Mouse (Mus musculus) G1E (cell line): ENCODE results near the gene Nfkb1. TPM values are rescaled to one million over a fixed set of nuclear protein-coding genes. Genes with fewer than 3 reads are reported as not detected.
A peak's percentile ranks its signal among the peaks of the same experiment; 100 is the strongest.

Experiments
- ATAC-seq: 2 replicates; pipeline ENCODE4 v1.8.0; 2016; ENCODE audit warnings: mild to moderate bottlenecking; ENCODE audit not compliant: insufficient number of reproducible peaks, poor library complexity, low FRiP score, severe bottlenecking; ENCODE audit errors: extremely low read depth
- DNase-seq: peaks from one replicate; pipeline ENCODE4 v3.0.0; 2012; ENCODE audit warnings: low spot score
- H3K27me3 ChIP-seq: 2 replicates; pipeline ENCODE4 v1.6.1; 2012; ENCODE audit warnings: mild to moderate bottlenecking, low read length, inconsistent platforms; ENCODE audit not compliant: insufficient read depth
- H3K36me3 ChIP-seq: replicated peaks from 2 replicates; pipeline ENCODE3; 2012; ENCODE audit warnings: mild to moderate bottlenecking, inconsistent platforms
- H3K4me1 ChIP-seq: 2 replicates; pipeline ENCODE4 v1.6.1; 2012; ENCODE audit warnings: low read depth, low read length, inconsistent platforms, mixed read lengths; ENCODE audit not compliant: insufficient read depth
- H3K4me3 ChIP-seq: 2 replicates; pipeline ENCODE4 v1.5.1; 2012; ENCODE audit warnings: low read depth, mild to moderate bottlenecking, inconsistent platforms, low read length, moderate library complexity, mixed read lengths
- H3K9me3 ChIP-seq: replicated peaks from 2 replicates; pipeline ENCODE4 v1.6.1; 2012; ENCODE audit warnings: inconsistent platforms
- CTCF ChIP-seq: IDR thresholded peaks from 2 replicates; pipeline ENCODE4 v1.5.1; 2012; ENCODE audit warnings: low read depth, low read length, inconsistent platforms, mixed read lengths
- GATA1 ChIP-seq: IDR thresholded peaks from 2 replicates; pipeline ENCODE4 v1.6.1; 2012; ENCODE audit warnings: borderline replicate concordance, low read length, inconsistent platforms, mixed read lengths
- GATA2 ChIP-seq: IDR thresholded peaks from 2 replicates; pipeline ENCODE4 v1.6.1; 2012; ENCODE audit warnings: low read depth, low read length, inconsistent platforms, borderline replicate concordance
- POLR2AphosphoS5 ChIP-seq: IDR thresholded peaks from 2 replicates; pipeline ENCODE4 v1.6.1; 2012; ENCODE audit warnings: low read depth, low read length, inconsistent platforms; ENCODE audit not compliant: insufficient replicate concordance
- TAL1 ChIP-seq: conservative IDR thresholded peaks from 2 replicates; pipeline ENCODE4 v1.6.1; 2012; ENCODE audit warnings: low read depth, low read length, inconsistent platforms, mixed read lengths
- polyA plus RNA-seq: library from polyadenylated mRNA; stranded (reverse); fragments of >175 nt; gene quantifications from 2 replicates; pipeline ENCODE4 v1.2.3, GENCODE M21; 2012
- total RNA-seq, 2 experiments: library from RNA; stranded (forward) in 1 of 2; stranded (reverse) in 1 of 2; fragments of 200-1000 nt in 1 of 2; fragments of >200 nt in 1 of 2; fragmentation: Nextera tagmentation in 1 of 2; gene quantifications; 2 replicates each; pipeline ENCODE4 v1.2.3; 2014 to 2017

Gene Nfkb1
- 11.0 and 14.5 TPM in 2 replicates for total RNA-seq (2014; fragmentation: Nextera tagmentation)
- total RNA-seq (2017): 3.8 TPM in 2 replicates
- 2.7 and 3.5 TPM in 2 replicates for polyA plus RNA-seq

DNA sequence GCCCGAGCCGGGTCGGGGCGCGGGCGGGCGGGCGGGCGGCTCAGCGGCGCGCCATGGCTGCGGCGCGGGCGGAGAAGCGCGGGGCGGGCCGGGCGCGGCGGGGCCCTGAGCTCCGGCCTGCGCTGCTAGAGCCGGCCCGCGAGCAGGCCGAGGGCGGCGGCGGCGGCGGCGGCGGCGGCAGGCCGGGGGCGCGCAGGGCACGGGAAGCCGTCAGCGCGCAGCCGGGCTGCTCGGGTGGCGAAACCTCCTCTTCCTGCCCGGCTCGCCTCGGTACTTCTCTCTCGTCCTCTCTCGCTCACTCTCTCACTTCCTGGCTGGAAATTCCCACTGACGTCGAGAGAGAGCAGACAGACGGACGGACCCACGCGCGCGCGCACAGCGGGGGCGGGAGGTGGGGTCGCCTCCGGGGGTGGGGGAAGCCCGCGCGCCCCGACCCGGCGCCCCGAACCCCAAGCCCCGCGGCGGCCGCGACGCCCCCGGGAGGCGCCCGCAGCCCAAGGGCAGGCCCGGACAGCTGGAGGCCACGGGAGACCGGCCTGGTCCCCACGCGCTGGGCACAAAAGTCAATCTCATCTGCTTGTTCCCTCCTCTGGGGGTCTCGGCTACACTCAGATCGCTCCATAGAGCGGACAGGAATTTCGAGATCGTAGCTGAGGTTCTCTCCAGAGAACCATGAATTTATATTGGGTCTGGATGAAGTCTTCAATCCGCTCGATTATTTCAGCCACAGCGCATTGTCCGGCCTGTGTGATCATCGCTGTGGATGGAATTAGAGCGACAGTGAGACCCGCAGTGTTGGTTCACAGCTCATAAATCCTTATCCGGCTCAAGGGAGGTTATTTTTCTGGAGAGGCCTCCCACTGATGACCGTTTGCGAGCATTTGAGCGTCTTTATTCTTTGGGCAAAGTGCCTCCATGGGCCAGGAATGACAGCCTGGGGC lies at the start of gene Nfkb1:
Nfkb1 (minus strand) TSS at position 357 of the 941 bp plus-strand sequence.
- DNase-seq: no peak
- H3K9me3 ChIP-seq: peaks cover 17% of the 10 kb centered on the region
- ATAC-seq: no peak
- H3K4me3 ChIP-seq: peak within 1 kb of the TSS; percentile 19; the same call in 1 of the 2 replicates
- peaks cover 19% of the 10 kb centered on the region for H3K36me3 ChIP-seq
- H3K4me1 ChIP-seq: peaks cover 66% of the 10 kb centered on the region
- H3K27me3 ChIP-seq: no peaks in the 10 kb centered on the region
- no peak for TF ChIP-seq POLR2AphosphoS5
- TF ChIP-seq GATA1: no peak
- TF ChIP-seq CTCF: no peak
- no peak for TF ChIP-seq GATA2
- TF ChIP-seq TAL1: no peak

DNA sequence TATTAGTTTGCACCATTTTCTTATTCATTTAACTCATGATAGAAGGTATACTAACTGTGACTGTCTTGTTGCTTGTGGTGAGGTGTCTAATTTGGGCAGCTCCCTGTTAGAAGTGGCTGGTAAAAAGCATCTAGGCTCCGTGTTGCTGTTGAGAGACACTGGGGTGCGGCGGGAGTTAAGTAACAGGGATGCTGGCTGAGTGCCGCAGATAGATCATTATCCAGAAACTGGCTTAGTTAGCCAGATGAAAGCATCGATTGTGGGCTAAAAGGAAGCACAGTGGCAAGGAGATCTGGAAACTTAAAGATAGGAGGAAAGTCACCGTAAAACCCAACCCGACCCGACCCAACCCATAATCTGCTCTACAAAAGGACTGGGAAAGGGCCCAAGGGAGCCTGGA lies 49.4 kb upstream of the Nfkb1 start:
- ATAC-seq (no peak), DNase-seq (no peak)
- Histone ChIP-seq H3K4me1 (peaks cover 6% of the 10 kb centered on the region), H3K9me3 (no peaks in the 10 kb centered on the region), H3K36me3 (no peaks in the 10 kb centered on the region), H3K4me3 (no peak overlapping the region), H3K27me3 (peaks cover 38% of the 10 kb centered on the region)
- no peak for TF ChIP-seq CTCF

GRCm38 (mm10) chr3:135734736-135735135 lies 43.4 kb upstream of the Nfkb1 start:
- DNase-seq (no peak), ATAC-seq (no peak)
- TF ChIP-seq GATA2: no peak
- TF ChIP-seq TAL1: no peak
- TF ChIP-seq CTCF: no peak
- no peak for TF ChIP-seq GATA1
- TF ChIP-seq POLR2AphosphoS5: no peak
- peaks cover 23% of the 10 kb centered on the region for H3K4me1 ChIP-seq
- H3K4me3 ChIP-seq: no peak overlapping the region
- H3K9me3 ChIP-seq: no peaks in the 10 kb centered on the region
- H3K36me3 ChIP-seq: no peaks in the 10 kb centered on the region
- peaks cover 17% of the 10 kb centered on the region for H3K27me3 ChIP-seq

DNA sequence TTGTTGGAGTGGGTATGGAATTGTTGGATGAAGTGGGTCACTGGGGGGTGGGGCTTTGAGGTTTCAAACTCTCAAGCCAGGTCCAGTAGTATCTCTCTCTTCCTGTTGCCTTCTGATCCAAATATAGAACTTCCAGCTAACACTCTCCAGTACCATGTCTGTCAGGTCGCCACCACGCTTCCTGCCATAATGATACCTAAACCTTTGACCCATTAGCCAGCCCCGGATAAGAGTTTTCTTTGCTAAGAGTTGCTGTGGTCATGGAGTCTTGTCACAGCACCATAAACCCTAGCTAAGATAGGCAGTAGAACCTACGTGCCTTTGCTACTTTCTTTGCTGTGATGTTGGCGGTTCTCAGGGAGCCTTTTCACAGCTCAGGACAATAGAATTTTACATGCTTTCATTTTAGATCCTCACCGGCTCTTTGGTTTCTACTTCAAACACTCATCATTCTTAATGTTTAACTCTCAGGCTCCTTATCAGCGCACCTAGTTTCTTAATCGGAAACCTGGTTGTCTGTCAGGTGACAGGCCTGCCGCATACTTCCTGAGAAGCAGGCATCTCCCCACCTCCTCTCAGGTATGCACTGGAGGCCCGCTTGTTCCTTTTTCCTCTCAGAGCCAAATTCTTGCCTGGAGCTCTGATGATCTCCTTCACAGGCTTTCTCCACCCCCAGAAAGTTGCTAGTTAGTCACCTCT lies 41.5 kb upstream of the Nfkb1 start:
- H3K9me3 ChIP-seq: 0 out of 2 replicates have a peak, but pooled peaks cover under 1% of the 10 kb centered on the region
- no peak for ATAC-seq
- no peak overlapping the region for H3K4me3 ChIP-seq
- no peak for DNase-seq
- TF ChIP-seq GATA2 (no peak), TAL1 (no peak), GATA1 (no peak), CTCF (no peak), POLR2AphosphoS5 (no peak)
- H3K4me1 ChIP-seq: peaks cover 38% of the 10 kb centered on the region
- H3K36me3 ChIP-seq: no peaks in the 10 kb centered on the region
- peaks cover 9% of the 10 kb centered on the region; the same call in 1 of the 2 replicates for H3K27me3 ChIP-seq

- 0 out of 2 replicates have a peak, but pooled peaks cover 3% of the 10 kb centered on the region for H3K27me3 ChIP-seq
Measured at GRCm38 (mm10) chr3:135731292-135732047, 40.1 kb upstream of the Nfkb1 start.

DNA sequence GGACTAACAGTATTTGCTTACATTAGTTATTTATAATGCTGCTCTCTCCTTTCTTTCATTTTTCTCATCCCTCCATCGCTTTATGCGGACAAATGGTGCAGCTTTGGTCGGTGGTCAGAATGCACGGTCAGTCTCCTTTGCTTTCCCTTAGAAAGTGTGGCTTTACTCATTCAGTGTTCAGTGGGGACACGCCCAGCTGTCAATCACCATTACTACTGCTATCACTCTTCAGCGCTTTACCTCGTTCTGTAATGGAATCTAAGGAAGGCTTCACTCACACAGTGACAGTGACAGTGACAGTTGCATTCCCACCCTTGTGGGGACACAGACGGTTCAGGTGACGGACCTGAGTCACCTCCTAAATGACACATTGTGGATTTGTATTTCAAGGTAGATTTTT lies 39.4 kb upstream of the Nfkb1 start:
- Histone ChIP-seq H3K9me3 (peaks cover 2% of the 10 kb centered on the region; the same call in 1 of the 2 replicates), H3K27me3 (0 out of 2 replicates have a peak, but pooled peaks cover 3% of the 10 kb centered on the region), H3K4me1 (peaks cover 55% of the 10 kb centered on the region), H3K36me3 (no peaks in the 10 kb centered on the region), H3K4me3 (peak overlapping the region; percentile 20; the same call in 1 of the 2 replicates)
- DNase-seq: no peak
- no peak for ATAC-seq
- TF ChIP-seq GATA2 (no peak), POLR2AphosphoS5 (no peak), TAL1 (no peak), GATA1 (no peak), CTCF (no peak)

More at GRCm38 (mm10) chr3:135731292-135732047, 40.1 kb upstream of the Nfkb1 start:
- Histone ChIP-seq H3K4me3 (no peak overlapping the region), H3K9me3 (peaks cover 2% of the 10 kb centered on the region; the same call in 1 of the 2 replicates), H3K4me1 (peaks cover 48% of the 10 kb centered on the region), H3K36me3 (no peaks in the 10 kb centered on the region)
- peak; percentile 75 for ATAC-seq
- peak; percentile 41 for DNase-seq
- TF ChIP-seq CTCF: peak; percentile 64
- TF ChIP-seq POLR2AphosphoS5: no peak
- TF ChIP-seq GATA2: no peak
- TF ChIP-seq GATA1: no peak
- TF ChIP-seq TAL1: no peak
